ENCODE assay signal across 8 mouse cellular contexts in genomic region chr1:91494457-91495140, GRCm38 (mm10). TPM values are rescaled to one million over a fixed set of nuclear protein-coding genes. Genes with fewer than 3 reads are reported as not detected.
DNase-seq lines count a peak whose midpoint lies in the region; ATAC-seq lines count a peak whose summit lies in the region.

Gene Traf3ip1 (plus strand): TSS chr1:91494647.

- DNase-seq in MN1 (ENCODE audit: low spot score) = peak; percentile 92
- peak; percentile 93 for DNase-seq in cerebellum, adult 9-10 months
- peak; percentile 81 to 93 for DNase-seq in frontal cortex, adult 2 months (ENCODE audit: extremely low spot score in 1 of 2, low spot score in 1 of 2)
- peak; percentile 86 to 91 for DNase-seq in layer of hippocampus, postnatal 14 days (ENCODE audit: low spot score in 2 of 2)
- DNase-seq in lung, postnatal 14 days = peak; percentile 94
- DNase-seq in retina, adult 2 months (ENCODE audit: low read depth, low spot score) = peak; percentile 86
- peak; percentile 92 to 94 for DNase-seq in thymus, postnatal 36 days

- peak within 1 kb of the TSS; percentile 93 for H3K9ac ChIP-seq in hindbrain, embryonic 12.5 days

- H3K27me3 ChIP-seq in hindbrain, embryonic 12.5 days = no peaks in the 10 kb centered on the region

- peak within 1 kb of the TSS; percentile 86 for H3K4me2 ChIP-seq in hindbrain, embryonic 12.5 days (replicated peaks)

- H3K4me3 ChIP-seq in hindbrain, embryonic 12.5 days = peak within 1 kb of the TSS; percentile 90

- H3K4me1 ChIP-seq in hindbrain, embryonic 12.5 days = peaks cover 16% of the 10 kb centered on the region

- peak; percentile 98 for ATAC-seq in hindbrain, embryonic 12.5 days (ENCODE audit: low FRiP score)

- no peak within 1 kb of the TSS for H3K27ac ChIP-seq in hindbrain, embryonic 12.5 days

- no peaks in the 10 kb centered on the region for H3K9me3 ChIP-seq in hindbrain, embryonic 12.5 days (replicated peaks)

- peaks cover 4% of the 10 kb centered on the region; the same call in 1 of the 2 replicates for H3K36me3 ChIP-seq in hindbrain, embryonic 12.5 days

- under 1% methylated on average over 77 of the region's 79 CpGs for WGBS in hindbrain, embryonic 12.5 days

RNA-seq across cellular contexts. Expression of gene Traf3ip1, which starts in this region (rescaled TPM):
- 19.5 and 20.6 TPM in 2 replicates for polyA plus RNA-seq in frontal cortex, adult 2 months (2012; rRNA removed)
- polyA plus RNA-seq in hindbrain, embryonic 12.5 days (2016; fragmentation: Nextera tagmentation; extraction: Ambion mirVana) = 12.9 and 13.0 TPM in 2 replicates
- 10 to 100 TPM; 11.6 to 12.6 TPM for total RNA-seq in layer of hippocampus, postnatal 14 days (2021)
